28 mouse cellular contexts compared by ENCODE assay signal in genomic region chr4:154055482-154055881, GRCm38 (mm10). TPM values are rescaled to one million over a fixed set of nuclear protein-coding genes. Genes with fewer than 3 reads are reported as not detected.
DNase-seq lines count a peak whose midpoint lies in the region; ATAC-seq lines count a peak whose summit lies in the region.
"Had no signal": no experiment of that assay in that cellular context is flagged by ENCODE, and none has a peak within 500 bp of the region (broad histone marks: within the 10 kb centered on the region; RNA-seq: fewer than 3 reads in every experiment).

No protein-coding gene starts in this region.

- H3K4me1 ChIP-seq in embryonic facial prominence, embryonic 12.5 days, result peaks cover 4% of the 10 kb centered on the region; the same call in 1 of the 2 replicates
- no peaks in the 10 kb centered on the region; the same call in 1 of the 2 replicates for H3K4me1 ChIP-seq in embryonic facial prominence, embryonic 10.5 days
- no peaks in the 10 kb centered on the region for H3K4me1 ChIP-seq in heart, embryonic 11.5 days (ENCODE audit: control insufficient read depth, insufficient read depth, low read length)
- peaks cover 26% of the 10 kb centered on the region for H3K4me1 ChIP-seq in embryonic facial prominence, embryonic 15.5 days
- H3K4me1 ChIP-seq: hindbrain, embryonic 15.5 days; limb, embryonic 10.5 days; liver, embryonic 15.5 days; midbrain, embryonic 15.5 days; neural tube, embryonic 12.5 days; stomach, embryonic 15.5 days had no signal

- peak overlapping the region; percentile 54 for H3K27ac ChIP-seq in embryonic facial prominence, embryonic 12.5 days
- no peak overlapping the region for H3K27ac ChIP-seq in embryonic facial prominence, embryonic 10.5 days (replicated peaks)
- no peak overlapping the region for H3K27ac ChIP-seq in heart, embryonic 11.5 days (ENCODE audit: low read depth, low read length)
- peak overlapping the region; percentile 82 for H3K27ac ChIP-seq in embryonic facial prominence, embryonic 15.5 days (replicated peaks)
- H3K27ac ChIP-seq: hindbrain, embryonic 15.5 days; limb, embryonic 10.5 days; liver, embryonic 15.5 days; midbrain, embryonic 15.5 days; neural tube, embryonic 12.5 days; stomach, embryonic 15.5 days had no signal

- H3K9ac ChIP-seq in embryonic facial prominence, embryonic 12.5 days, result no peak overlapping the region
- no peak overlapping the region for H3K9ac ChIP-seq in heart, embryonic 11.5 days (ENCODE audit: low read depth, low read length)
- no peak overlapping the region for H3K9ac ChIP-seq in embryonic facial prominence, embryonic 15.5 days
- H3K9ac ChIP-seq: forebrain, postnatal 0 days; hindbrain, embryonic 15.5 days; liver, embryonic 15.5 days; midbrain, embryonic 15.5 days; neural tube, embryonic 12.5 days; stomach, embryonic 15.5 days had no signal

- no peak overlapping the region for H3K4me2 ChIP-seq in embryonic facial prominence, embryonic 12.5 days (replicated peaks)
- H3K4me2 ChIP-seq in heart, embryonic 11.5 days, result no peak overlapping the region
- no peak overlapping the region for H3K4me2 ChIP-seq in embryonic facial prominence, embryonic 15.5 days (replicated peaks)
- H3K4me2 ChIP-seq: hindbrain, embryonic 15.5 days; liver, embryonic 15.5 days; midbrain, embryonic 15.5 days; neural tube, embryonic 12.5 days; stomach, embryonic 15.5 days had no signal

- no peak overlapping the region for H3K4me3 ChIP-seq in embryonic facial prominence, embryonic 12.5 days
- no peak overlapping the region for H3K4me3 ChIP-seq in embryonic facial prominence, embryonic 10.5 days
- H3K4me3 ChIP-seq in heart, embryonic 11.5 days (ENCODE audit: low read depth, low read length), result no peak overlapping the region
- H3K4me3 ChIP-seq in embryonic facial prominence, embryonic 15.5 days (replicated peaks), result no peak overlapping the region
- H3K4me3 ChIP-seq: hindbrain, embryonic 15.5 days; limb, embryonic 10.5 days; liver, embryonic 15.5 days; midbrain, embryonic 15.5 days; neural tube, embryonic 12.5 days; stomach, embryonic 15.5 days had no signal

- no peak for DNase-seq in embryonic facial prominence, embryonic 10.5 days (ENCODE audit: low spot score)
- peak; percentile 21 to 25 for DNase-seq in heart, adult 9 months (ENCODE audit: low spot score in 2 of 2)
- DNase-seq in skeletal muscle tissue, adult 2 months (ENCODE audit: low read depth, low spot score), result peak; percentile 22
- no peak for DNase-seq in Muller cell, postnatal 12 days (ENCODE audit: inconsistent ontology term)
- DNase-seq: cerebellum, adult 11-12 months; cerebellum, postnatal 14 days; forebrain, postnatal 0 days; kidney, adult 9 months; kidney, postnatal 14 days; liver; lung, postnatal 4 days; retina, postnatal 1 day; right cerebral cortex, postnatal 4 days; thymus, adult 2 months; thymus, postnatal 4 days had no signal

- no peaks in the 10 kb centered on the region for H3K9me3 ChIP-seq in embryonic facial prominence, embryonic 12.5 days
- no peaks in the 10 kb centered on the region for H3K9me3 ChIP-seq in embryonic facial prominence, embryonic 10.5 days
- no peaks in the 10 kb centered on the region for H3K9me3 ChIP-seq in heart, embryonic 11.5 days (replicated peaks; ENCODE audit: control insufficient read depth, low read length)
- no peaks in the 10 kb centered on the region for H3K9me3 ChIP-seq in embryonic facial prominence, embryonic 15.5 days (replicated peaks)
- H3K9me3 ChIP-seq: hindbrain, embryonic 15.5 days; limb, embryonic 10.5 days; liver, embryonic 15.5 days; midbrain, embryonic 15.5 days; neural tube, embryonic 12.5 days; stomach, embryonic 15.5 days had no signal

- H3K36me3 ChIP-seq in embryonic facial prominence, embryonic 12.5 days, result no peaks in the 10 kb centered on the region
- H3K36me3 ChIP-seq in embryonic facial prominence, embryonic 10.5 days (replicated peaks), result no peaks in the 10 kb centered on the region
- H3K36me3 ChIP-seq in heart, embryonic 11.5 days (ENCODE audit: control insufficient read depth, insufficient read depth, low read length), result no peaks in the 10 kb centered on the region
- no peaks in the 10 kb centered on the region for H3K36me3 ChIP-seq in embryonic facial prominence, embryonic 15.5 days
- H3K36me3 ChIP-seq: hindbrain, embryonic 15.5 days; limb, embryonic 10.5 days; liver, embryonic 15.5 days; midbrain, embryonic 15.5 days; neural tube, embryonic 12.5 days; stomach, embryonic 15.5 days had no signal

- no peaks in the 10 kb centered on the region for H3K27me3 ChIP-seq in embryonic facial prominence, embryonic 12.5 days
- no peaks in the 10 kb centered on the region for H3K27me3 ChIP-seq in embryonic facial prominence, embryonic 10.5 days (replicated peaks; ENCODE audit: low read depth, poor library complexity, severe bottlenecking)
- H3K27me3 ChIP-seq in heart, embryonic 11.5 days (ENCODE audit: control insufficient read depth, insufficient read depth, low read length), result peaks cover 10% of the 10 kb centered on the region
- no peaks in the 10 kb centered on the region for H3K27me3 ChIP-seq in embryonic facial prominence, embryonic 15.5 days
- H3K27me3 ChIP-seq: hindbrain, embryonic 15.5 days; midbrain, embryonic 15.5 days; stomach, embryonic 15.5 days had no signal

- whole genome bisulfite sequencing in embryonic facial prominence, embryonic 12.5 days, result 85% methylated on average over 7 of the region's 7 CpGs
- WGBS in embryonic facial prominence, embryonic 10.5 days, result 88% methylated on average over 7 of the region's 7 CpGs
- WGBS in heart, embryonic 11.5 days (ENCODE audit: insufficient replicate concordance), result 72% methylated on average over 7 of the region's 7 CpGs
- WGBS in embryonic facial prominence, embryonic 15.5 days, result 78% methylated on average over 7 of the region's 7 CpGs

- no peak for ATAC-seq in embryonic facial prominence, embryonic 12.5 days (ENCODE audit: insufficient number of reproducible peaks, insufficient read depth, low FRiP score, low TSS enrichment)
- ATAC-seq in heart, embryonic 11.5 days (replicated peaks; ENCODE audit: insufficient number of reproducible peaks, low FRiP score, low TSS enrichment), result no peak
- ATAC-seq in embryonic facial prominence, embryonic 15.5 days (ENCODE audit: insufficient number of reproducible peaks, low FRiP score, low TSS enrichment, low read depth), result no peak
- ATAC-seq: forebrain, postnatal 0 days; midbrain, embryonic 15.5 days; Patski had no signal

RNA-seq across cellular contexts. Expression of gene Ccdc27, which starts 13.0 kb away (rescaled TPM):
- not detected in 2 replicates for polyA plus RNA-seq in embryonic facial prominence, embryonic 12.5 days (2016; fragmentation: Nextera tagmentation; extraction: Ambion mirVana)
- not detected in 2 replicates for polyA plus RNA-seq in embryonic facial prominence, embryonic 10.5 days (2016; fragmentation: Nextera tagmentation; extraction: Ambion mirVana)
- polyA plus RNA-seq in heart, embryonic 11.5 days (2014; fragmentation: Nextera tagmentation; extraction: Ambion mirVana), result not detected in 2 replicates
- 0.15 and 0.20 TPM in 2 replicates for polyA plus RNA-seq in embryonic facial prominence, embryonic 15.5 days (2015; fragmentation: Nextera tagmentation; extraction: Ambion mirVana)
- polyA plus RNA-seq: forebrain, embryonic 11.5 days; forebrain, postnatal 0 days; hindbrain, embryonic 15.5 days; intestine, embryonic 14.5 days; limb, embryonic 10.5 days; lung, embryonic 16.5 days; midbrain, embryonic 15.5 days; neural tube, embryonic 12.5 days had no signal

RNA-seq across cellular contexts. Expression of gene Smim1, which starts 29.5 kb away (rescaled TPM):
- 9.3 and 10.1 TPM in 2 replicates for polyA plus RNA-seq in embryonic facial prominence, embryonic 12.5 days (2016; fragmentation: Nextera tagmentation; extraction: Ambion mirVana)
- polyA plus RNA-seq in embryonic facial prominence, embryonic 10.5 days (2016; fragmentation: Nextera tagmentation; extraction: Ambion mirVana), result 19.3 and 24.5 TPM in 2 replicates
- polyA plus RNA-seq in heart, embryonic 11.5 days (2014; fragmentation: Nextera tagmentation; extraction: Ambion mirVana), result 95.7 and 104 TPM in 2 replicates
- 28.4 TPM in 2 replicates for polyA plus RNA-seq in embryonic facial prominence, embryonic 15.5 days (2015; fragmentation: Nextera tagmentation; extraction: Ambion mirVana)

RNA-seq across cellular contexts. Expression of gene Lrrc47, which starts 44.0 kb away (rescaled TPM):
- 36.0 and 36.8 TPM in 2 replicates for polyA plus RNA-seq in embryonic facial prominence, embryonic 12.5 days (2016; fragmentation: Nextera tagmentation; extraction: Ambion mirVana)
- 24.9 and 27.3 TPM in 2 replicates for polyA plus RNA-seq in embryonic facial prominence, embryonic 10.5 days (2016; fragmentation: Nextera tagmentation; extraction: Ambion mirVana)
- 13.4 and 14.7 TPM in 2 replicates for polyA plus RNA-seq in heart, embryonic 11.5 days (2014; fragmentation: Nextera tagmentation; extraction: Ambion mirVana)
- polyA plus RNA-seq in embryonic facial prominence, embryonic 15.5 days (2015; fragmentation: Nextera tagmentation; extraction: Ambion mirVana), result 21.3 and 23.1 TPM in 2 replicates

Comparison
In these comparisons a context has a peak if more than half of its experiments do, and no peak if none do; other contexts are left out.
1. H3K27ac ChIP-seq: peak in embryonic facial prominence, embryonic 12.5 days (single experiment) and embryonic facial prominence, embryonic 15.5 days (single experiment); none in embryonic facial prominence, embryonic 10.5 days (single experiment) and heart, embryonic 11.5 days (single experiment).
2. DNase-seq: peak in heart, adult 9 months (2 of 2) and skeletal muscle tissue, adult 2 months (single experiment); none in embryonic facial prominence, embryonic 10.5 days (single experiment) and Muller cell, postnatal 12 days (single experiment).